Mouse (Mus musculus): ENCODE data around the gene Spock2. TPM values are rescaled to one million over a fixed set of nuclear protein-coding genes. Genes with fewer than 3 reads are reported as not detected.
"Not testable (repeated sequence)": the region's sequence is repeated elsewhere in the genome, so short reads cannot be mapped to it uniquely, and the experiment has no call there.

Gene Spock2
- polyA plus RNA-seq, 1 experiment, result 0.03 TPM

GRCm38 (mm10) chr10:60170326-60171089, 64.5 kb downstream of the Spock2 start:
- no peaks in the 10 kb centered on the region for H3K36me3 ChIP-seq (ENCODE audit: control insufficient read depth)
- H3K27me3 ChIP-seq (ENCODE audit: control insufficient read depth), result no peaks in the 10 kb centered on the region
- TF ChIP-seq GATA1 (IDR thresholded peaks at IDR 0.05; ENCODE audit: low read length), result no peak
- TF ChIP-seq TAL1 (IDR thresholded peaks at IDR 0.05; ENCODE audit: low read length), result no peak
- H3K4me3 ChIP-seq (replicated peaks), result no peak overlapping the region
- H3K4me1 ChIP-seq (ENCODE audit: control insufficient read depth), result no peaks in the 10 kb centered on the region; the same call in 1 of the 2 replicates
- H3K9me3 ChIP-seq (ENCODE audit: control insufficient read depth, low read length), result no peaks in the 10 kb centered on the region

DNA sequence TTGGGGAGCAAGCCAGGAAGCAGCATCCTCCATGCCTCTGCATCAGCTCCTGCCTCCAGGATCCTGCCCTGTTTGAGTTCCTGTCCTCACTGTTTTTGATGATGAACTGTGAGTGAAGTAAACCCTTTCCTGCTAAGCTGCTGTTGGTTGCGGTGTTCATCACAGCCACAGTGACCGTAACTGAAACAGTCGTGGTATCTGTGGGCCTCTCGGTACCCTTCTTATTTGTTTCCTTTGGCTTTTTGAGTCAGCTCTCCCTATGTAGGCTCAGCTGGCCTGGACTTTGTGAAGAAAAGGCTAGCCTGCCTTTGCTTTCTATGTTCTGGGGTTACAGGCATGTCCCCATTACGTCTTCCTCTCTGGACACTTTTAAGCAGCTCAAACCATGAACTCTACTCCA, 65.3 kb downstream of the Spock2 start:
- Histone ChIP-seq H3K27me3 (ENCODE audit: control insufficient read depth) (no peaks in the 10 kb centered on the region), H3K4me1 (ENCODE audit: control insufficient read depth) (no peaks in the 10 kb centered on the region; the same call in 1 of the 2 replicates), H3K9me3 (ENCODE audit: control insufficient read depth, low read length) (no peaks in the 10 kb centered on the region), H3K4me3 (replicated peaks) (no peak overlapping the region), H3K36me3 (ENCODE audit: control insufficient read depth) (no peaks in the 10 kb centered on the region)
- TF ChIP-seq GATA1 (IDR thresholded peaks at IDR 0.05; ENCODE audit: low read length) (no peak), TAL1 (IDR thresholded peaks at IDR 0.05; ENCODE audit: low read length) (no peak)

DNA sequence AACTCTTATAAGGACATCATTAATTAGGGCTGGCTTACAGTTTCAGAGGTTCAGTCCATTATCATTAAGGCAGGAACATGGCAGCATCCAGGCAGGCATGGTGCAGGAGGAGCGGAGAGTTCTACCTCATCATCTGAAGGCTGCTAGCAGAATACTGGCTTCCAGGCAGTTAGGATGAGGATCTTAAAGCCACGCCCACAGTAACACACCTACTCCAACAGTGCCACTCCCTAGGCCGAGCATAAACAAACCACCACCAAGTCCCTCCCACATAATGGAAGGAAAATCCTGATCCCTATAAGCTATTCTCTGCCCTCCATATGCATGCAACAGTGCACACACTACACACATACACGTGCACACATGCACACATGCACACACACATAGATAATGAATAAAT, 66.3 kb downstream of the Spock2 start:
- Histone ChIP-seq H3K9me3 (ENCODE audit: control insufficient read depth, low read length) (no peaks in the 10 kb centered on the region), H3K4me1 (ENCODE audit: control insufficient read depth) (no peaks in the 10 kb centered on the region; the same call in 1 of the 2 replicates), H3K27me3 (ENCODE audit: control insufficient read depth) (no peaks in the 10 kb centered on the region), H3K36me3 (ENCODE audit: control insufficient read depth) (no peaks in the 10 kb centered on the region), H3K4me3 (replicated peaks) (no peak overlapping the region)
- TF ChIP-seq TAL1 (IDR thresholded peaks at IDR 0.05; ENCODE audit: low read length) (no peak), GATA1 (IDR thresholded peaks at IDR 0.05; ENCODE audit: low read length) (no peak)

GRCm38 (mm10) chr10:60173035-60173434, 67.0 kb downstream of the Spock2 start:
- Histone ChIP-seq H3K27me3 (ENCODE audit: control insufficient read depth) (no peaks in the 10 kb centered on the region), H3K9me3 (ENCODE audit: control insufficient read depth, low read length) (no peaks in the 10 kb centered on the region), H3K4me3 (replicated peaks) (no peak overlapping the region), H3K36me3 (ENCODE audit: control insufficient read depth) (no peaks in the 10 kb centered on the region), H3K4me1 (ENCODE audit: control insufficient read depth) (no peaks in the 10 kb centered on the region; the same call in 1 of the 2 replicates)
- no peak for TF ChIP-seq GATA1 (IDR thresholded peaks at IDR 0.05; ENCODE audit: low read length)
- TF ChIP-seq TAL1 (IDR thresholded peaks at IDR 0.05; ENCODE audit: low read length), result no peak

GRCm38 (mm10) chr10:60174506-60174905, 68.5 kb downstream of the Spock2 start:
- H3K36me3 ChIP-seq (ENCODE audit: control insufficient read depth), result no peaks in the 10 kb centered on the region
- TF ChIP-seq TAL1 (IDR thresholded peaks at IDR 0.05; ENCODE audit: low read length) (no peak), GATA1 (IDR thresholded peaks at IDR 0.05; ENCODE audit: low read length) (no peak)
- no peaks in the 10 kb centered on the region; the same call in 1 of the 2 replicates for H3K4me1 ChIP-seq (ENCODE audit: control insufficient read depth)
- H3K27me3 ChIP-seq (ENCODE audit: control insufficient read depth), result no peaks in the 10 kb centered on the region
- no peak overlapping the region for H3K4me3 ChIP-seq (replicated peaks)
- no peaks in the 10 kb centered on the region for H3K9me3 ChIP-seq (ENCODE audit: control insufficient read depth, low read length)

DNA sequence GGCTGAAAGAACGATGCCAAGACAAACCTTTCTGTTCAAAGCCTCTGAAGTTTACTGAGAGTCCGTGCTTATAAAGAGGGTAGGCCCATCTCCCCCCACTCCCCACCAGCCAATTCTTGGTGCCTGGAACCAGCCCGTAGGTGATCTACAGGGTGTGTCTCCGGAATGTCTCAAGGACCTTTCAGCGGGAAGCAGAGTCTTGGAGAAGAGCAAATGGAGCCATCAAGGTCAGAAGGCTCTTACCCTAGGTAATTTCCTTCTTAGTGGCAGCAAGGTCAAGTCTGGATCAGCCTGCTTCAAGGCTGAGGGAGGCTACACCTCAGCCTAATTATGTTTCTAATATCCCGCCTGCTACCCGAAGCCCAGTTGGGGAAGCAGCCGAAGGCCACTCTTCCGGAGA, 69.3 kb downstream of the Spock2 start:
- H3K4me1 ChIP-seq (ENCODE audit: control insufficient read depth); H3K36me3 ChIP-seq (ENCODE audit: control insufficient read depth); H3K9me3 ChIP-seq (ENCODE audit: control insufficient read depth, low read length); H3K27me3 ChIP-seq (ENCODE audit: control insufficient read depth); H3K4me3 ChIP-seq (replicated peaks): not testable (repeated sequence)

Other genes with a start within 250 kb of the Spock2 start
- gene Dnajb12, start 226.7 kb upstream of the Spock2 start, polyA plus RNA-seq (2012), result 7.9 and 8.8 TPM in 2 replicates
- gene Ddit4, start 154.4 kb upstream of the Spock2 start, polyA plus RNA-seq (2012), result 0.06 and 0.07 TPM in 2 replicates
- 7.4 and 8.4 TPM in 2 replicates for gene Ascc1, start 103.4 kb upstream of the Spock2 start, polyA plus RNA-seq (2012)
- gene Anapc16, start 103.1 kb upstream of the Spock2 start, polyA plus RNA-seq (2012), result 7.5 and 15.2 TPM in 2 replicates
- gene Chst3, start 113.0 kb downstream of the Spock2 start, polyA plus RNA-seq (2012), result not detected in 2 replicates
- gene Psap, start 171.4 kb downstream of the Spock2 start, polyA plus RNA-seq (2012), result 8.6 and 10.3 TPM in 2 replicates
- gene Vsir, start 240.6 kb downstream of the Spock2 start, polyA plus RNA-seq (2012), result 4.9 and 6.2 TPM in 2 replicates

Measured in erythroblast, embryonic 14.5 days (primary cell).